Mouse (Mus musculus) heart, embryonic 10.5 days (tissue): ENCODE measurements around the gene Gja3. TPM values are rescaled to one million over a fixed set of nuclear protein-coding genes. Genes with fewer than 3 reads are reported as not detected.
A peak's percentile ranks its signal among the peaks of the same experiment; 100 is the strongest.
"Not testable (repeated sequence)": the region's sequence is repeated elsewhere in the genome, so short reads cannot be mapped to it uniquely, and the experiment has no call there.

ENCODE experiments used
- DNase-seq: peaks from one replicate; pipeline ENCODE4 v3.0.0-alpha.2; 2017; ENCODE audit warnings: low spot score
- H3K27ac ChIP-seq: fragments of 300-500 bp; sonication (generic); 2 replicates; pipeline ENCODE4 v1.5.1; 2016; ENCODE audit warnings: mild to moderate bottlenecking
- H3K27me3 ChIP-seq: fragments of 300-500 bp; sonication (generic); 2 replicates; pipeline ENCODE4 v1.6.1; 2016; ENCODE audit warnings: mild to moderate bottlenecking; ENCODE audit not compliant: poor library complexity, insufficient read depth, severe bottlenecking
- H3K36me3 ChIP-seq: fragments of 300-500 bp; sonication (generic); 2 replicates; pipeline ENCODE4 v1.6.1; 2016; ENCODE audit warnings: mild to moderate bottlenecking, moderate library complexity
- H3K4me1 ChIP-seq: fragments of 300-500 bp; sonication (generic); 2 replicates; pipeline ENCODE4 v1.6.1; 2016; ENCODE audit warnings: mild to moderate bottlenecking
- H3K4me3 ChIP-seq: fragments of 300-500 bp; sonication (generic); 2 replicates; pipeline ENCODE4 v1.5.1; 2016; ENCODE audit warnings: mild to moderate bottlenecking, moderate library complexity
- H3K9me3 ChIP-seq: fragments of 300-500 bp; sonication (generic); 2 replicates; pipeline ENCODE4 v1.6.1; 2016; ENCODE audit warnings: mild to moderate bottlenecking, moderate library complexity
- WGBS: fragments of 180-500 bp; shearing (Covaris S2); methylation state at CpG from one replicate; pipeline ENCODE4 v1.1.7; 2016; 5-methylcytosine and 5-hydroxymethylcytosine counted together
- polyA plus RNA-seq: library from polyadenylated mRNA; unstranded; fragments of >200 nt; fragmentation: Nextera tagmentation; extraction: Ambion mirVana; gene quantifications from 2 replicates; pipeline ENCODE4 v1.2.1, GENCODE M21; 2016

Gja3 gene
- polyA plus RNA-seq, 1 experiment from 2014 or later: 2.5 TPM

GRCm38 (mm10) chr14:57084180-57084668 lies 26.3 kb upstream of the Gja3 start:
- Histone ChIP-seq H3K4me1 (0 out of 2 replicates have a peak, but pooled peaks cover 5% of the 10 kb centered on the region), H3K9me3 (no peaks in the 10 kb centered on the region), H3K36me3 (no peaks in the 10 kb centered on the region), H3K27me3 (0 out of 2 replicates have a peak, but pooled peaks cover 4% of the 10 kb centered on the region), H3K27ac (no peak overlapping the region), H3K4me3 (no peak overlapping the region)
- WGBS: 54% methylated on average over 11 of the region's 11 CpGs
- DNase-seq: no peak

GRCm38 (mm10) chr14:57082863-57083262 lies 25.0 kb upstream of the Gja3 start:
- WGBS: 95% methylated on average over 1 of the region's 1 CpGs
- no peak for DNase-seq

GRCm38 (mm10) chr14:57075537-57075936 lies 17.6 kb upstream of the Gja3 start:
- no peak overlapping the region for H3K27ac ChIP-seq
- H3K4me1 ChIP-seq: no peaks in the 10 kb centered on the region
- H3K9me3 ChIP-seq: no peaks in the 10 kb centered on the region
- WGBS: 79% methylated on average over 6 of the region's 6 CpGs
- H3K4me3 ChIP-seq: no peak overlapping the region
- H3K36me3 ChIP-seq: no peaks in the 10 kb centered on the region
- DNase-seq: no peak
- H3K27me3 ChIP-seq: no peaks in the 10 kb centered on the region; the same call in 1 of the 2 replicates

More at GRCm38 (mm10) chr14:57082863-57083262, 25.0 kb upstream of the Gja3 start:
- no peak overlapping the region for H3K27ac ChIP-seq
- no peak overlapping the region for H3K4me3 ChIP-seq
- H3K4me1 ChIP-seq: 0 out of 2 replicates have a peak, but pooled peaks cover 5% of the 10 kb centered on the region
- H3K36me3 ChIP-seq: no peaks in the 10 kb centered on the region
- 0 out of 2 replicates have a peak, but pooled peaks cover 4% of the 10 kb centered on the region for H3K27me3 ChIP-seq
- no peaks in the 10 kb centered on the region for H3K9me3 ChIP-seq

GRCm38 (mm10) chr14:57069906-57070305 lies 12.0 kb upstream of the Gja3 start:
- not testable (repeated sequence) for H3K9me3 ChIP-seq, H3K4me1 ChIP-seq, H3K36me3 ChIP-seq, H3K27ac ChIP-seq, H3K27me3 ChIP-seq, DNase-seq, H3K4me3 ChIP-seq
- WGBS: 0% methylated on average over 2 of the region's 2 CpGs

- H3K27me3 ChIP-seq: no peaks in the 10 kb centered on the region; the same call in 1 of the 2 replicates
- no peak for DNase-seq
- H3K4me3 ChIP-seq: no peak overlapping the region
- no peaks in the 10 kb centered on the region for H3K4me1 ChIP-seq
- H3K27ac ChIP-seq: no peak overlapping the region
- H3K36me3 ChIP-seq: no peaks in the 10 kb centered on the region
- H3K9me3 ChIP-seq: no peaks in the 10 kb centered on the region
These were observed 8.2 kb upstream of the Gja3 start for GRCm38 (mm10) chr14:57066053-57066452.

- not testable (repeated sequence) for H3K9me3 ChIP-seq, H3K36me3 ChIP-seq, H3K27ac ChIP-seq, H3K4me3 ChIP-seq
- Histone ChIP-seq H3K27me3 (peaks cover 43% of the 10 kb centered on the region), H3K4me1 (peaks cover 13% of the 10 kb centered on the region)
- WGBS: 0% methylated on average over 1 of the region's 1 CpGs
- DNase-seq: peak; percentile 79
These were observed 2.2 kb upstream of the Gja3 start for GRCm38 (mm10) chr14:57060052-57060451.

- H3K27ac ChIP-seq: peak overlapping the region; percentile 74
- peak overlapping the region; percentile 78 for H3K4me3 ChIP-seq
- peaks cover 13% of the 10 kb centered on the region for H3K4me1 ChIP-seq
- no peak for DNase-seq
- WGBS: 2% methylated on average over 19 of the region's 19 CpGs
- no peaks in the 10 kb centered on the region for H3K36me3 ChIP-seq
- H3K27me3 ChIP-seq: peaks cover 58% of the 10 kb centered on the region
- H3K9me3 ChIP-seq: no peaks in the 10 kb centered on the region
These were observed 717 bp downstream of the Gja3 start for GRCm38 (mm10) chr14:57057204-57057562.

GRCm38 (mm10) chr14:57052713-57053112 lies 5.2 kb downstream of the Gja3 start:
- H3K27me3 ChIP-seq: peaks cover 40% of the 10 kb centered on the region
- H3K27ac ChIP-seq: no peak overlapping the region
- H3K4me3 ChIP-seq: no peak overlapping the region
- DNase-seq: no peak
- H3K9me3 ChIP-seq: no peaks in the 10 kb centered on the region
- H3K36me3 ChIP-seq: no peaks in the 10 kb centered on the region
- 64% methylated on average over 6 of the region's 6 CpGs for WGBS
- H3K4me1 ChIP-seq: peaks cover 6% of the 10 kb centered on the region

- H3K4me1 ChIP-seq: no peaks in the 10 kb centered on the region; the same call in 1 of the 2 replicates
- H3K9me3 ChIP-seq: no peaks in the 10 kb centered on the region
- no peak overlapping the region for H3K4me3 ChIP-seq
- H3K27me3 ChIP-seq: peaks cover 9% of the 10 kb centered on the region; the same call in 1 of the 2 replicates
- no peaks in the 10 kb centered on the region for H3K36me3 ChIP-seq
- no peak for DNase-seq
- 84% methylated on average over 6 of the region's 6 CpGs for WGBS
- no peak overlapping the region for H3K27ac ChIP-seq
These were observed 14.0 kb downstream of the Gja3 start for GRCm38 (mm10) chr14:57043863-57044262.

- no peak for DNase-seq
- WGBS: 58% methylated on average over 1 of the region's 1 CpGs
These were observed 16.5 kb downstream of the Gja3 start for GRCm38 (mm10) chr14:57041439-57041838.

GRCm38 (mm10) chr14:57034926-57035498 lies 22.9 kb downstream of the Gja3 start:
- Histone ChIP-seq H3K9me3 (no peaks in the 10 kb centered on the region), H3K27ac (no peak overlapping the region), H3K36me3 (no peaks in the 10 kb centered on the region), H3K4me1 (peaks cover 13% of the 10 kb centered on the region; the same call in 1 of the 2 replicates), H3K27me3 (peaks cover 19% of the 10 kb centered on the region), H3K4me3 (no peak overlapping the region)
- WGBS: 66% methylated on average over 6 of the region's 6 CpGs
- no peak for DNase-seq

More at GRCm38 (mm10) chr14:57041439-57041838, 16.5 kb downstream of the Gja3 start:
- Histone ChIP-seq H3K4me1 (no peaks in the 10 kb centered on the region), H3K27ac (no peak overlapping the region), H3K4me3 (no peak overlapping the region), H3K27me3 (peaks cover 9% of the 10 kb centered on the region), H3K9me3 (no peaks in the 10 kb centered on the region), H3K36me3 (no peaks in the 10 kb centered on the region)

- Histone ChIP-seq H3K36me3 (no peaks in the 10 kb centered on the region), H3K27ac (no peak overlapping the region; the same call in 1 of the 2 replicates), H3K4me3 (no peak overlapping the region), H3K9me3 (no peaks in the 10 kb centered on the region), H3K27me3 (peaks cover 19% of the 10 kb centered on the region), H3K4me1 (peaks cover 13% of the 10 kb centered on the region; the same call in 1 of the 2 replicates)
- 53% methylated on average over 9 of the region's 9 CpGs for WGBS
- no peak for DNase-seq
These were observed 23.8 kb downstream of the Gja3 start for GRCm38 (mm10) chr14:57034135-57034534.

- H3K27ac ChIP-seq: no peak overlapping the region
- no peaks in the 10 kb centered on the region for H3K36me3 ChIP-seq
- 66% methylated on average over 3 of the region's 3 CpGs for whole genome bisulfite sequencing
- DNase-seq: no peak
- H3K9me3 ChIP-seq: no peaks in the 10 kb centered on the region
- H3K4me3 ChIP-seq: no peak overlapping the region
- peaks cover 19% of the 10 kb centered on the region for H3K27me3 ChIP-seq
- peaks cover 13% of the 10 kb centered on the region; the same call in 1 of the 2 replicates for H3K4me1 ChIP-seq
These were observed 25.1 kb downstream of the Gja3 start for GRCm38 (mm10) chr14:57032850-57033249.
